Mouse (Mus musculus) myocyte (in vitro differentiated cells): ENCODE measurements around the gene Hells.

Experiments
- E2F4 ChIP-seq: IDR thresholded peaks from one replicate; pipeline ENCODE4 v1.6.1; 2011; ENCODE audit warnings: mild to moderate bottlenecking, control low read depth, moderate library complexity; ENCODE audit not compliant: insufficient read depth
- MAX ChIP-seq: IDR thresholded peaks from one replicate; pipeline ENCODE4 v1.6.1; 2011; ENCODE audit warnings: low read depth, mild to moderate bottlenecking, control low read depth
- MYOG ChIP-seq, 3 experiments: IDR thresholded peaks; one replicate each; pipeline ENCODE4 v1.6.1; 2011; ENCODE audit warnings: control low read depth in 2 of 3, low read depth in 2 of 3, mild to moderate bottlenecking in 2 of 3; ENCODE audit not compliant: insufficient read length in 2 of 3, control insufficient read depth in 1 of 3, insufficient read depth in 1 of 3
- POLR2A ChIP-seq: IDR thresholded peaks from one replicate; pipeline ENCODE4 v1.6.1; 2011; ENCODE audit warnings: low read depth, mild to moderate bottlenecking, control low read depth, moderate library complexity; ENCODE audit not compliant: insufficient read length
- POLR2AphosphoS2 ChIP-seq: IDR thresholded peaks from one replicate; pipeline ENCODE4 v1.6.1; 2011; ENCODE audit warnings: low read depth, control low read depth; ENCODE audit not compliant: insufficient read length
- SRF ChIP-seq: IDR thresholded peaks from one replicate; pipeline ENCODE4 v1.6.1; 2011; ENCODE audit warnings: low read depth; ENCODE audit not compliant: control insufficient read depth, insufficient read length
- USF1 ChIP-seq: IDR thresholded peaks from one replicate; pipeline ENCODE4 v1.6.1; 2011; ENCODE audit warnings: low read depth, mild to moderate bottlenecking, control low read depth, moderate library complexity

- TF ChIP-seq POLR2A (no peak), E2F4 (no peak), MAX (no peak), POLR2AphosphoS2 (no peak), USF1 (no peak), SRF (no peak), MYOG (IDR thresholded peaks at IDR 0.05; ENCODE audit: control insufficient read depth in 1 of 3, insufficient read depth in 1 of 3, insufficient read length in 2 of 3, low read depth in 2 of 3) (no peak)
Measured at GRCm38 (mm10) chr19:38970741-38971140, 40.0 kb downstream of the Hells start.
